Mouse (Mus musculus): Measurements from ENCODE around the gene Irak4.

The Irak4 gene

GRCm38 (mm10) chr15:94565854-94566253 lies 22.4 kb downstream of the Irak4 start:
- no peak for DNase-seq

GRCm38 (mm10) chr15:94568496-94569182 lies 25.2 kb downstream of the Irak4 start:
- DNase-seq, result no peak

- no peak for DNase-seq
Measured at GRCm38 (mm10) chr15:94571501-94571900, 28.1 kb downstream of the Irak4 start.

GRCm38 (mm10) chr15:94572746-94573145 lies 29.3 kb downstream of the Irak4 start:
- DNase-seq, result no peak

GRCm38 (mm10) chr15:94574566-94575268 lies 31.3 kb downstream of the Irak4 start:
- no peak for DNase-seq

GRCm38 (mm10) chr15:94582000-94582593 lies 38.7 kb downstream of the Irak4 start:
- DNase-seq, result no peak

- no peak for DNase-seq
Measured at GRCm38 (mm10) chr15:94583153-94583552, 39.7 kb downstream of the Irak4 start.

- no peak for DNase-seq
Measured at GRCm38 (mm10) chr15:94584738-94585137, 41.3 kb downstream of the Irak4 start.

GRCm38 (mm10) chr15:94587826-94588715 lies 44.6 kb downstream of the Irak4 start:
- no peak for DNase-seq

- DNase-seq, result peak; percentile 98
Measured at GRCm38 (mm10) chr15:94589219-94590075, 46.0 kb downstream of the Irak4 start, which contains the start of gene Twf1. Gene Twf1, minus strand, starts transcription at chr15:94589889.

- no peak for DNase-seq
Measured at GRCm38 (mm10) chr15:94590083-94590482, 46.6 kb downstream of the Irak4 start.

GRCm38 (mm10) chr15:94591356-94591755 lies 47.9 kb downstream of the Irak4 start:
- DNase-seq, result no peak

GRCm38 (mm10) chr15:94593586-94593985 lies 50.1 kb downstream of the Irak4 start:
- no peak for DNase-seq

- no peak for DNase-seq
Measured at GRCm38 (mm10) chr15:94600145-94600707, 56.8 kb downstream of the Irak4 start.

GRCm38 (mm10) chr15:94601339-94601738 lies 57.9 kb downstream of the Irak4 start:
- DNase-seq, result no peak

GRCm38 (mm10) chr15:94602441-94602840 lies 59.0 kb downstream of the Irak4 start:
- DNase-seq, result no peak

GRCm38 (mm10) chr15:94607768-94608167 lies 64.3 kb downstream of the Irak4 start:
- DNase-seq, result no peak

- DNase-seq, result no peak
Measured at GRCm38 (mm10) chr15:94616036-94616435, 72.6 kb downstream of the Irak4 start.

GRCm38 (mm10) chr15:94620909-94621308 lies 77.5 kb downstream of the Irak4 start:
- no peak for DNase-seq

- DNase-seq, result no peak
Measured at GRCm38 (mm10) chr15:94628463-94628829, 85.0 kb downstream of the Irak4 start.

- peak; percentile 54 for DNase-seq
Measured at GRCm38 (mm10) chr15:94628830-94629601, 85.6 kb downstream of the Irak4 start, which contains the start of gene Tmem117. Gene Tmem117, plus strand, starts transcription at chr15:94629232.

Data from cerebellum, adult 11 months (tissue).